Mouse (Mus musculus) left cerebral cortex, adult 18-20 months (tissue): Measurements from ENCODE around the gene Chid1. TPM values are rescaled to one million over a fixed set of nuclear protein-coding genes. Genes with fewer than 3 reads are reported as not detected.
"Not testable (repeated sequence)": the region's sequence is repeated elsewhere in the genome, so short reads cannot be mapped to it uniquely, and the experiment has no call there.

ENCODE experiments used
- DNase-seq, 2 experiments: peaks; one replicate each; pipeline ENCODE4 v3.0.0; 2021 to 2022; ENCODE audit warnings: low spot score in 2 of 2, mixed read lengths in 1 of 2
- total RNA-seq, 2 experiments: library from RNA; stranded (reverse); gene quantifications; 2 replicates each; pipeline ENCODE4 v1.2.3; 2021

The Chid1 gene
- total RNA-seq, 2 experiments from 2014 or later: 60.4 to 72.2 TPM

DNA sequence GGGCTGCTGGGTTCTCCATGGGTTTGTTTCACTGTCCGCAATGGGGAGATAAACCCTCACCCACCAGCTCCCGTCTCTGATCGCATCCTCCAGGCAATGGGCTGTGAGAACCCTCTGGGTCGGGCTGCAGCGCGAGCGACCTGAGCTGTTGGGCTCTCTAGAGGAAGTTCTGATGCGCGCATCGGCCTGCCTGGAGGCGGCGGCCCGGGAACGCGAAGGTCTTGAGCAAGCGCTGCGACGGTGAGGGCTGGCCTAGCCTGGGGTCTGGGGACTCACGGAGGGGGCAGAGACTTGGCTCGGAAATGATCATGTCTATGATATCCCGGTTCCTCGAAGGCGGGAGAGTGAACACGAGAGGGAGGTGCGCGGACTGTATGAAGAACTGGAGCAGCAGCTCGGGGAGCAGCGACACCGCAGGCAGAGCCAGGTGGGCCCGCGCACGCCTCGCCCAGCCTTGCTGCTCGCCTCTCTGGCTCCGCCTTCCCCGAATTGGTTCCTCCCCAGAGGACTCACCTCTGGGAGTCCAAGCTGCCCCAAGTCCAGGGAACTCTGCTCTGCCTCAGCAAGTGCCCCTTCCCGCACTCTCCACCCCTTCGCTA is 75.0 kb downstream of the Chid1 start:
- DNase-seq: no peak

DNA sequence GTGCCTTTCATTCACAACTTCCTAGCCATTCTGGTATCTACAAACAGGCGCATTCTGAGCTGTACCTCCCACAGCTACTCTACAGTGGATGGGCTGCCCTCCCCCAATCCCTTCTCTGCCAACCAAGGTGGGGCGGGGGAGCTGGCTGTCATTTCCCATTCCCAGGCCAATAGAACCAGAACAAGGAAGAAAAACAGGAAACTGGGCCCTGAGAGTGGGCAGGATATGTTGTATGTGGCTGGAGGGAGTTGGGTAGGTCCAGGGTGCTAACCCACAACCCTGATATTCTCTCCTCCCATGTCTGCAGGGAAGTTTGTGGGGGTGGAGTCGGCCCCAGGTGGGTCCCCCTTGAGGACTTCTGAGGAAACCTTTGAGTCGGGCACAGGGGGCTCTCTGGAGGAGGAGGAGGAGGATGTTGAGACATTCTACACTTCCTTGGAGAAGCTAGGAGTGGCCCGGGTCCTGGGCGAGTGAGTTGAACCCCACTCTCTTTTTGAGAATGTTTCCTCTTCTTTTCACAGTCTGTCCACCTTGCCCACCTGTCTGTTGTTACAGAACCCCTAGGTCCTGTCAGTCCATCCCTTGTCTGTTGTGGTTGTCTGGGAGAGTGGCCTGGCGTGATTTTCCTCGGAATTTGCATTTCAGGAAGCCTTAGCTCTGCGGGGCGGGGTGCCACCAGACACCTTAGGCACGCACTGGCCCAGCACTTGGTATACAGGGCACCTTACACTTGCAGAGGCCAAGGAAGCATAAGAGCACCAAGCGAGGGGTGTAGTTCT is 75.6 kb downstream of the Chid1 start:
- no peak for DNase-seq

DNA sequence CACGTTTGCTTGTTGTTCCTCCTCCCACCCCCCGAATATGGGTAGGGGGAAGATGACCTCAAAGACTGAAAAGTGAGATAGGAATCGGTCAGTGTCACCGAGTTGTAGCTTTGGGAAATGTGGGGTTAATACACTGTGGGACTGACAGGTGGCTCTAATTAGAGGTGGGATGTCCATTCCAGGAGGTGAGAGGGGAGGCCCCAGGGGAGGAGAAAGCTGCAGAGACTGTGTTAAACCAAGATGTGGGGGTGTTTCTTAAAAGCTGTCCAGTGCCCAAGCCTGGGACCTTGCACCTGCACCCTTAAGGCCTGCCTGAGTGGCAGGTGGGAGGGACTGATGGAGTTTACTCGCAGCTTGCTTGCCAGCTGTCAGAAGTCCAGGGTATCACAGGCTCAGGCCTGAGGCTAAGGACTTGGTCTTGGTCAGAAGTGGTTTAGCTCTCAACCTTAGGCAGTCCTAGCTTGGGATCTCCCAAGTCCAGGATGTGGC is 77.3 kb downstream of the Chid1 start:
- no peak for DNase-seq

DNA sequence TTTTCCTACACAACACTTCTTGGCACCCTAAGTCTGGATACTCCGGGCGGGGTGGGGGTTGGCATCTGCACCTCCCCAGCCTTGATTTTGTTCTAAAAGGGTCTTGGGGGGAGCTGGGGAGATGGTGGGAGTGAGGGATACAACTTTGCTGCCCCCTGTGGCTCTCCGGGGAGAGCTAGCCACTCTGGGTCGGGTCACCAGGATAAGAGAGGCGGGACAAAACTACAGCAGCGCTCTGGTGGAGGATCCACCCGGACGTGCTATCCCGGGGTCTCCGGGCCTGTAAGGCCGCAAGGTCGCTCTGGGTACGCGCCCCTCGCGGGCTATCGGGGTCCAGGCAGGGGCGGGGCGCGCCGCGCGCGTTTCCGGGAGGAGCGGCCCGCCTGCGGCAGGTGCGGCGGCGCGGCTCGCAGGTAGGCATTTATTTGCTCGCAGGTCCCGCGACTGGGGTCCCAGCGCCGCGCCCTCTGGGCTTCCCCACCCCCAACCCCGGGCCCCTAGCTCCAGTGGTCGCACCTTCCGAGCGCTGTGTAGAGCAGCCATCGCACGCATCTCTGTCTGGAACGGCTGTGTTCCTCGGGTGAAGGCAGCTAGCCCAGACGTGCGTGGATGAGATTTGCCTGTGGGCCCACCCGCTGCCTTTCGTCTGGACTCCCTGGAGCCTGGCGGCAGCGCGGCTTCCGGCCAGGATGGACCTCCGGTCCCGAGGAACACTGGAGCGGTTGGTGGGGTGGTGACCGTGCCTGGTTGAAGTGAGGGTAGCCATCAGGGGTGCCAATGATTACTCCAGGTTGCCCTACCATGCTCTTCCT is 77.9 kb downstream of the Chid1 start:
- no peak for DNase-seq

DNA sequence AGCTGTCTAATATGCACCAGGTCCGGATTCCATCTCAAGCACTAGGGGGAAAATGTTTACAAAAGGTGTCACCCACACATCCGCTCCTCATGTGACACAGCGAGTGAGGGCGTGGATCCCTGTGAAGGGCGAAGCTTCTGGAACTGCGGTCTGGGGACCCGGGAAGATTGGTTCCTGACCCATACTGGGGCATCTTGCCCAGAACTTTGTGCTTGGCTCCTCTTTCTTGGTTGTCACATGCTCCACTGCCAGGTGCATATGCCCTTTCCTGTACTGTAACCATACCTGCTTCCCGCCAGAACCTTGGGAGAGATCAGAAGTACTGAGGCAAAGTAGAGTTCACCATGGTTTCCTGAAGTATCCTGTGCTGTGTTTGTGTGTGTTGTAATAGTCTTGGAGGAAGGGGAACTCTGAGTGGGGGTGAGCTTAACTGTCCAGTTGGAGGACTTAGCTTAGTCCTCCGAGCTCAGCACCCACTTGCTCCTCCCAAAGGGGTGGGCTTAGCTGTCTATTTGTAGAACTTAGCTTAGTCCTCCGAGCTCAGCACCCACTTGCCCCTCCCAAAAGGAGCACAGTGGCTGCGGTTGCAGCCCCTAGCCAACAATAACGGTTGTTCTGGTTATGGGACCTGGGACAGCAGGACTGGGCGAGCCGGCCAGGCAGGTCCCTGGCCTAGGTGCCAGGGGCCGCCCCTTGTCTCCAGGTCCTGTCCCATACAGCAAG is 79.1 kb downstream of the Chid1 start, which contains the start of gene Cracr2b:
TSS of gene Cracr2b (plus strand) at position 704 of the 723 bp plus-strand sequence.
- DNase-seq: no peak

DNA sequence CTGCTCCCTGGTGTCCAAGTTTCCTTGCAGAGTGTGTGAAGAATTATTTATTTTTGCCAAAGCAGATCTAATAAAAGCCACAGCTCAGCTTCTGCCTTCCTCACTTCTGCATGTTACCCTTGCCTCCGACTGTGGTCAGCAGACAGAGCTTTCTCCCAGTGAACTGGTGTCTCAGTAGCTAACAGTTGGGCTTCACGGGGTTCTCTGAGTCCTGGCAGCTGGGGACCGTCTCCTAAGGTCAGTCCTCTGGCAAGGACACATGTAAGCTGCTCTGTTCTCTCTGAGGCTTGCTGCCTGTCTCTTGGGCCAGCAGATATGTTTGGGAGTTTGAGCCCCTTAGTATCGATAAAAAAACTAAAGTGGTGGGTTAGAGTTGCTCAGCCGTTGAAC is 79.7 kb downstream of the Chid1 start:
- no peak for DNase-seq

DNA sequence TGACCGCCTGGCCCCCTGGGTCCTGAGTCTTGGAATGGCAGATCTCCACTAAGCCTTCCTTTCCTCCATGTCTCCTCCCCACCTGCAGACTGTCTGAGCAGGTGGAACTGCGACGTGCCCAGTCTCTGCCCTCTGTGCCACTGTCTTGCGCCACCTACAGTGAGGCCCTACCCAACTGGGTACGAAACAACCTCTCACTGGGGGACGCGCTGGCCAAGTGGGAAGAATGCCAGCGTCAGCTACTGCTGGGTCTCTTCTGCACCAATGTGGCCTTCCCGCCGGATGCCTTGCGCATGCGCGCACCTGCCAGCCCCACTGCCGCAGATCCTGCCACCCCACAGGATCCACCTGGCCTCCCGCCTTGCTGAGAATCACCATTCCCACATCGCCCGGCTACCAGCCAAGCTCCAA is 80.4 kb downstream of the Chid1 start:
- DNase-seq: no peak

DNA sequence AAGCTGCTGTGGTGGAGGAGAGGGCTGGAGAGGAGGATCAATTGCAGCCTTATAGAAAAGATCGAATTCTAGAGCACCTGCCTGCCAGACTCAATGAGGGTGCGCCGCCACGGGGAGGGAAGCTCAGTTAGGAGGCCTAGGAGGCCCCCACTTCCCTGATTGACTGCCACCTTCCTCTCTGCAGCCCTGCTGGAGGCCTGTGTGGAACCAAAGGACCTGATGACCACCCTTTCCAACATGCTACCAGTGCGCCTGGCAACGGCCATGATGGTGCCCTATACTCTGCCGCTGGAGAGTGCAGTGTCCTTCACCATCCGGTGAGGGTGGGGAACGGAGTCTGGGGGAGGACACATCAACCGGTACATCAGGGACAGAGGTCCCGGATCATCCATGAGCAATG is 81.0 kb downstream of the Chid1 start:
- DNase-seq: no peak

DNA sequence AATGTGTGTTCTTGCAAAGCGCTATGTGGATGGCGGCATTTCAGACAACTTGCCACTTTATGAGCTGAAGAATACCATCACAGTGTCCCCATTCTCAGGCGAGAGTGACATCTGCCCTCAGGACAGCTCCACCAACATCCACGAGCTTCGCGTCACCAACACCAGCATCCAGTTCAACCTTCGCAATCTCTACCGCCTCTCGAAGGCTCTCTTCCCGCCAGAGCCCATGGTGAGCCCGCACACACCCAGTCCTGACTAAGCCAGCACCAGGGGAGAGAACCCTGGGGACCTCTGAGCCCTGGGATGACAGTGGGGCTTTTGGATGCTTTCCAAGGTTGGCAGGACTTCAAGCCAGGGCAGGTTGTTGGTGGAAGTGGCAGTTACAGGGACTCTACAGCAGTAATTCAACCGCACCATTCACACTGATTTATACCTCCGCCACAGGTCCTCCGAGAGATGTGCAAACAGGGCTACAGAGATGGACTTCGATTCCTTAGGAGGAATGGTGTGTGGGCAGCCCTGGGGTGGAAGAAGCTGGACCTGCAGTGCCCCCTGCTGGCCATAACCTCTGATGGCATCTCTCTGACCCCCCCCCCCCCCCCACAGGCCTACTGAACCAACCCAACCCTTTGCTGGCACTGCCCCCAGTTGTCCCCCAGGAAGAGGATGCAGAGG is 81.5 kb downstream of the Chid1 start:
- peak in 1 of 2 experiments; percentile 46 for DNase-seq

DNA sequence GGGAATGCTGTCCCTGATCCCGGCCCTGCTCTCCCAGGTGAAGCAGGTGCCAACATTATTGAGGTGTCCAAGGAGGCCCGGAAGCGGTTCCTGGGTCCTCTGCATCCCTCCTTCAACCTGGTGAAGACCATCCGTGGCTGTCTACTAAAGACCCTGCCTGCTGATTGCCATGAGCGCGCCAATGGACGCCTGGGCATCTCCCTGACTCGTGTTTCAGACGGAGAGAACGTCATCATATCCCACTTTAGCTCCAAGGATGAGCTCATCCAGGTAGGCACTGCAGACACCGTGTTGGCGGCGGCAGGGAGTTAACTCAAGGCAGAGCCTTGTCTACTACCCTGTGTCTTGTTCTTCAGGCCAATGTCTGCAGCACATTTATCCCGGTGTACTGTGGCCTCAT is 82.4 kb downstream of the Chid1 start:
- DNase-seq: no peak

DNA sequence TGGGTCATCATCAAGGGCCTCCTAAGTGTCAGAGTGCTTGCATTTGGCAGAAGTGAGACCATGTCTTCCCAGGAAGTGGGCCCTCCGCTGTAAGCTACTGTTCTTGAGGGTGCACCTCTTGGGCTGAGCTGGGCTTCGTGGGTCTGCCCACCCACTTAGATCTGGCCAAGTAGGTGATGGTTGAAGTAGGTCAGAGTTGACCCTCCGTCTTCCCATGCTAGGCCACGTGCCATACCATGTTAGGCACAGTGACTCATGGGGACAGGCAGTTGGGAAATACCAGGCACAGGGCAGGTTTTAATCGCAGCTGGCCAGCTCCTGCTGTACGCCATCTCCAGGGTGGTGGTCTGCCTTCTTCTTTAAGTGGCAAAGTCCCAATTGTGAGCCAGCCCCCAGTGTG is 82.9 kb downstream of the Chid1 start:
- no peak for DNase-seq

DNA sequence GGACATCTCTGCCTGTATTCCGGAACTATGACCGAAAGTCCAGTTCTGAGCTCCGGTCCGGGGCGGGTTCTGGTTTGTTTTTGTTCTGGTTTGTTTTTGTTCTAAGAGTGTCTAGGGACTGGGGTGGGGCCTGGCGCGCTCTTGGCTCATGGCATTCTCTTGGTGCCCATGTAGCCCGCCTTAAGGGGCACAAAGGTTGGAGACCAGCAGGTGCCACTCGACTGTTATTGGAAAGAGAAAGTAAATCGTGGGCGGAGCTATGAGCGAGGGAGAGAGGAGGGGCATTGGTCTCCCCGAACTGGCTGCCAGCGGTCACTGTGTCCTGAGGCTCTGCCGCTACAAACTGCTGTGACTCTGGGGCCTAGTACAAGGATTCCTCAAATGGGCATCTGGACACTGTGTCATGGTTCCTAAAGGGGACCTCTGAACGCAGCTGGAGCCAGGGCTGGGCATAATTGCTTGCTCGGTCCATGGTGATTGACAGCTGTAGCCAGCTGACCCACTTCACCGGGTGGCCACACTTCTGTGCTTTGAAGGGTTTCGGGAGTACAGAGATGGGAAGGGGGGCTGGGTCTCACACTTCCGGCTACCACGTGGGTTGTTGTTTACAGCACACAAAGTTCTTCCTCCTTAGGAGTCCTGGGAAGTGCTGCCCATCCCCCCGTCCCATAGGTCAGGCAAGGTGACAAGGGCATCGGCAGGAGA is 83.9 kb downstream of the Chid1 start:
- DNase-seq: no peak

DNA sequence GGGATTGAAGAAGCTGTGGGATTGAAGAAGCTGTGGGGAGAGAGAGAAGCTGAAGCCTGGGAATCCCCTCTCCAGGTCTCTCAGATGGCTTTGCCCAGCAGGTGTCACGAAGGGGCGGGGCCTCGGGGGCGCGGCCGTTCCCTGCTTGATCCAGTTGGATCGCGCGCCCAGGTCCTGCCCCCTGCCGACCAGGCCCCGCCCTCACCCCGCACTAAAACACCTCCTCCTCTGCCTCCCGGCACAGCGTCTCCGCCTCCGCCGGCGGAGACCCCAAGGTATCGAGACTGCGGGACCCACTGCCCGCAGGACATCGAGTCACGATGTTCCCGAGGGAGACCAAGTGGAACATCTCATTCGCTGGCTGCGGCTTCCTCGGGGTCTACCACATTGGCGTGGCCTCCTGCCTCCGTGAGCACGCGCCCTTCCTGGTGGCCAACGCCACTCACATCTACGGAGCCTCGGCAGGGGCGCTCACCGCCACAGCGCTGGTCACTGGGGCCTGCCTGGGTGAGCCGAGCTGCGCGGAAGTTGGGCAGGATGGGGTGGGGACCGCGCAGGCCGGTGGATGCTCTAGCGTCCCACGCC is 84.6 kb downstream of the Chid1 start, which contains the start of gene Pnpla2:
TSS of gene Pnpla2 (plus strand) at position 232 of the 585 bp plus-strand sequence.
- DNase-seq: peak; percentile 90 to 92

DNA sequence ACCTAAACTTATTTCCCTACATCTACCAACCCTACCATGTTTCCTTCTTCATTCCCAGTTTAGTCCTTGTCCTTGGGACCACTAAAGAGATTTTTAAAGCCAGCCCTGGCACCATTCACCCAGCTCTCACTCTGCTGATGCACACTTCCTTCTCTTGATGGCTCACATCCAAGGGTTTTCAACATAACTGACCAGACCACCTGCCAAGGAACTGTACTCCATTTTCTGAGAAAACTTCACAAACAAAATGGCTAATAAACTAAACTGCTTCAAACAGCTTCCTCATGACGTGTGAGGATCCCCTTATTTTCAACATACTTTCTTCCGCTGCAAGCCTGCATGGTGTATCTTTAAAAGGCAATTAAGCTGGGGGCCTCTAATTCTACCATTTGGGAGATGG is 86.0 kb downstream of the Chid1 start:
- no peak for DNase-seq

DNA sequence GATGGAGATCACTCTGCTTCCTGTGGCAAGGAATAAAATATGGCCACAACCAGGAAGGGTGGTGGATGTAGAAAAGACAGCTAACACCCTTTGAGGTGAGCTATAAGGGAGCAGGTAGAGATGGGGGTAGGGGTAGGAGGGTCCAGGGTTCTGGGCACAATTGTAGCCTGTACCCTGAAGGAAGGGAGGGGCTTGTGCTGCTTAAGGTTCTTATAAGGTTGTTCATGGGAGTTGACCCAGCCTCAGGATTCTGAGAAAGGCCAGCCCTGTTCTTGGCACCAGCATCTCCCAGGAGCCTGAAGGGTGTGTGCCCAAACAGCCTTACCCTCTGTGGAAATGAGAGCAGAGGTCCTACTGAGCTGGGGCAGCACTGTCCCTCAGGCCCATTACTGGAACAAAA is 87.7 kb downstream of the Chid1 start:
- no peak for DNase-seq

DNA sequence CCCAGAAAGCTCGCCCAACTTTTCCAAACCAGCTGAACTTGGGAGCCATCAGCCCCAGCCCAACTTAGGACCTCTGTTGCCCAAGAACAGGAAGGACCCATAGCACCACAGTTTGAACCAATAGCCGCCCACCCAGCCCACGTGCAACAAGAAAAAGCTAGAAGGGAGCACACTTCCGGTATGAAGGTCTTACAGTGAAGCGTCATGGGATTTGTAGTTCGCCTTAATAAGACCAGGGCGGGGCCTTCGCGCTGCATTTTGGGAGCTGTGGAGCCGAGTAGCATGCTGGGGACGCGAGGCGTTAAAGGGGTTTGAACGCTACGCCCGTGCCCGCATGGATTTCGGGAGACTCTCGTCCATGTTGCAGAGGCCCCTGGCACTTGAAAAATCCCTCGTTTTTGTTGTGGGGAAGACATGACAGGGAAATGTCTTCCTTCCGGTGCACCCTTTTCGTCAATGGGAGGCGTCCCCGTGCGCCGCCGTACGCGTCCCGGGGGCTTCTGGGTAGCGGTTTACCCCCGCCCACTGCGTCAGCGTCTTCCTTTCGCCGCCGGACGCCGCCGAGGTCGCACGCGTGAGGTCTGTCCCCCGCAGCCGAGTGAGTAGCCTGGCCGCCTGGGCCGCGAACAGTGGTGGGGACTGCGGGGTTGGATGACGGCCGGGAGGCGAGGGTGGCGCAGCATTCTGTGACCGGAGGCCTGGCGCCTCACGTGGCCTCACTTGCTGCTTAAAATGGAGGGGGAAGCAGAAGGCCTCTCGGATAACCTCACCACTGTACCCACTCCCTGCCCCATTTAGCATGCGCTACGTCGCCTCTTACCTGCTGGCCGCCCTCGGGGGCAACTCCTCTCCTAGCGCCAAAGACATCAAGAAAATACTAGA is 92.3 kb downstream of the Chid1 start, which contains the start of gene Rplp2:
TSS of gene Rplp2 (plus strand) at position 261 of the 882 bp plus-strand sequence.
- peak; percentile 94 to 95 for DNase-seq

DNA sequence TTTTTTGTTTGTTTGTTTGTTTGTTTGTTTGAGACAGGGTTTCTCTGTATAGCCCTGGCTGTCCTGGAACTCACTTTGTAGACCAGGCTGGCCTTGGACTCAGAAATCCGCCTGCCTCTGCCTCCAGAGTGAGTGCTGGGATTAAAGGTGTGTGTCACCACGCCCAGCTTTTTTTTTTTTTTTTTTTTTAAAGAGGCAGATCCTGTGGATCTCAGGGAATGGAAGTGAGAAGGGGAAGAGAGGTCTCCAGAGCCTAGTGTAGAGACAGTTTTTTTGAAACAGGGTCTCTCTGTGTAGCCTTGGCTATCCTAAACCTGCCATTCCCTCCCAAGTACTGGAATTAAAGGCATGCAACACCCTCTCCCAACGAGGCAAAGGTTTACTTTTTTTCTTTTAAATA is 93.3 kb downstream of the Chid1 start:
- not testable (repeated sequence) for DNase-seq

DNA sequence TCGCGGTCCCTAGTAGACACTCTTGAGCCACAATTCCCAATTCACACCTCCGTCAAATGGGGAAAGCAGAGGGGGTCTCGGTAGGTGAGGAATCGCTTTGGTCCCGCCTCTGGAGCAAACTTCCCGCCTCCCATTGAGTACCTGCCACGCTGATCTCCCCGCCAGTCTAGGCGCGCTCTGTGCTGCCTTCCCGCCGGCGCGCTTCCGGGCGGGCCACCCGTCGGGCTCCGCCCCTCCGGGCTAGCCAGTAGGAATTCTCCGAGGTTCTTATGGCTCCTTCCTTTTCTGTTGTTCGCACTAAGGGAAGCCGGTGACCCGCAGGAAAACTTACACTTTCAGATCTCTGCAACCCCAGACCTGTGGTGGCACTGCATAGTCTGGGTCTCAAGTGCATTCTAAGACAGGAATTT is 95.8 kb downstream of the Chid1 start, which contains the start of gene Pidd1:
TSS of gene Pidd1 (minus strand) at position 198 of the 410 bp plus-strand sequence.
- peak in 1 of 2 experiments; percentile 42 for DNase-seq
